Mouse (Mus musculus): Measurements from ENCODE around the gene Rbm19.

The Rbm19 gene

DNA sequence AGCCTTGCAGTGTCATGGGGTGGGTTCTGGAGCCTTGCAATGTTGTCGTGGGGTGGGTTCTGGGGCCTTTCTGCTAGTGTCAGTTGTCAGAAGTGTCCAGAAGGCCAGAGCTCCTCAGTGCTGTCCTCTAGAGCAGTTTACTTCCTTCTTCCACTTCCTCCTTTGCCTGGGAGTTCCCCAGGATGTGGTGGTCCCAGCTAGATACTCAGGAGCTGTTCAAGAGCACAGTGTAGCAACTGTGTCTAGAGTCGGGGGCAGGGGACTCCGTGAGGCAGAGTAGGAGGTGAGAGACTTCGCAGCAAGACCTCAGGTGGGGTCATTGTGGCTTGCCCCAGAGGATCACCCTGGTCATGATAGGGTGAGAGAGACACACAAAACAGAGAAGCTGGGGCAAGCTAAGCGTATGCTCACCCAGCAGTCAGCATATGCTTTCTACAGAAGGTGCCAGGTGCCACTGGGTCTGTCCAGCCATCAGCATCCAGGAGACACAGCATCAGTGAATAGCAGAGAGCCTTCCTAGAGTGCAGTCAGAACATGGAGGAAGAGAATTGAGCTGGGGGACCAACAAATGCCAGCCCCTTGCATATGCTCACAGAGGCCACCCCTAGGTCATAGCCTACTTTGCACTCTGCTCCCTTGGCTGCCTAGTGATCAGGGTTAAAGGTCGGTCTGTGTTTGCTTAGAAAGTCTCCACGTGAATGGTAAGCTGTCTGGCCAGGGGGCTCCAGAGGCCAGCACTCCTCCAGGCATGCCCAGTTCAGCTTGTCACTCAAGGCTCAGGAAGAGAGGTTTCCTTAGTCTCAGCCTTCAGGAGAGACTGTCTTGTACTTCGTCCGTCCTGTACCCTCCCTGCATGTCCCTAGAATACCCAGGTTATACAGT lies 49.0 kb downstream of the Rbm19 start:
- DNase-seq (ENCODE audit: extremely low spot score, low spot score): no peak

- DNase-seq (ENCODE audit: extremely low spot score, low spot score): no peak
Observed at GRCm38 (mm10) chr5:120167787-120168325, 51.6 kb downstream of the Rbm19 start.

DNA sequence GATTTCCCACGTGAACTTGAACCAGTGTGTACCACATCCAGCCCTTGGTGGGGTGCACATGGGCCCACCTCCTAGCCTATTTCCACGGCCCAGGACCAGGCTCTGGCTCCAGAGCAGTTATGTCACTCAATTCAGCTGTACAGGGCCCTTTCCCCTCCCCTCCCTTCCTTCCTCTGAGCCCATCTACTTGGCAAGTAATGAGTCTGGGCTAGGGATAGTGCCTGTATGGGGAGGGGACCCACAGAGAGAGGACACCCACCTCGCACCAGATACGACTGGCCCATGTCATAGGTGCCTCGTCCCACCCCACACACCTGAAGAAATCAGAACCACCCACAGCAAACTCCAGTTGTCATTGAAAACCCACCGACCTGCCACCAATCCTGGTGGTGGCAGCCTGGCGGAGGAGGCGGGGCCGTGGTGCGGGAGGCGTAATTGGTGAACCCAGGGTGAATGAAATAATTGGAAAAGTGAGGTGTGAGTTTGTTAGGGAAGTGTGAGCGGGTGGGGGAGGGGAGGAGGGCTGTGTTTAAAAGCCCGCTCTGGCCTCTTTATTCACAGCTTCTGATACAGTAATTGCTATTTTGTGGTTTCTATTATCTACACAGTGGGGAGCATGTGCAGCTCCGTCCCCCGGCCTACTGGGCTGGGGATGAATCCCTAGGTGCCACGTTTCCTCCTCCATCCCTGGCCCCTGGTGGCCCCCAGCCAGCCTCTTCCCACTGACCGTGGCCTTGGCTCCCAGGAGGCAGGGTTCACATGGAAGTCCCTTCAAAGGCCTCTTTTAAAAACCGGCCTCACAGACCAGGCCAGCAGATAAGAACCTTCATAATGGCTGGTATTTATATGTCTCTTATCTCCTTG lies 55.8 kb downstream of the Rbm19 start:
- DNase-seq (ENCODE audit: extremely low spot score, low spot score): no peak

GRCm38 (mm10) chr5:120172729-120173101 lies 56.5 kb downstream of the Rbm19 start:
- no peak for DNase-seq (ENCODE audit: extremely low spot score, low spot score)

DNA sequence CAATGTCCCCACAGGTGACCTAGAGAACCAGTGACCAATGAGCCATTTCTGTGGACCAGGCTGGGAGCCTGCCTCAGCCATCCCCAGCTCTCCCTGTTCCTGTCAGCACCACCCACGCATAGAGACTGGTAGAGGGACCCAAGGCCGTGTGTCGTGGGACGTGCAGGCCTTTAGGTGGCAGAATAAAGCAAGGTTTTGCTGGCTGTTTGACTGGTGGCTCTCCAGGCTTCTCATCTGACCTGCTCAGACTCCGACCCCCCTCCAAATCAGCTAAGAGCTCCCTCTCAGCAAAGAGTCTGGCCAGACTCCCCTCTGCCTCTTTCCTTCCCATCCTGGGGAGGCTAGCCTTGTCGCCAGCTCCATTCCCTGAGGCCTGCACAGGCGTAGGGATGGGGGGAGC lies 58.1 kb downstream of the Rbm19 start:
- no peak for DNase-seq (ENCODE audit: extremely low spot score, low spot score)

- DNase-seq (ENCODE audit: extremely low spot score, low spot score): no peak
Observed at GRCm38 (mm10) chr5:120175217-120175616, 59.0 kb downstream of the Rbm19 start.

GRCm38 (mm10) chr5:120176246-120177065 lies 60.2 kb downstream of the Rbm19 start:
- no peak for DNase-seq (ENCODE audit: extremely low spot score, low spot score)

DNA sequence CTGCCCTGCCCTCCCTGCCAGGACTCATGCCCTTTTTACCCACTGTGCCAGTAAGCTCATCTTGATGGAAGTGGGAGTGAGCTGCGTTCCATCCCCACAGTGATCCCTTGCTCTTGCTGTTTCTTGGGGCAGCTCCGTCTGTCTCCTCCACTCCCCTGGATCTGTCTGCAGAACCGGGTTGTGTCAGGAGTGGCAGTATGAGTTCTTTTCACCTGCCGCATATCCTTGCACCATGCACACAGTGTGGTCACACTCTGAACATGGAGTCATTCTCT lies 60.7 kb downstream of the Rbm19 start:
- DNase-seq (ENCODE audit: extremely low spot score, low spot score): no peak

GRCm38 (mm10) chr5:120180102-120180501 lies 63.8 kb downstream of the Rbm19 start:
- DNase-seq (ENCODE audit: extremely low spot score, low spot score): no peak

DNA sequence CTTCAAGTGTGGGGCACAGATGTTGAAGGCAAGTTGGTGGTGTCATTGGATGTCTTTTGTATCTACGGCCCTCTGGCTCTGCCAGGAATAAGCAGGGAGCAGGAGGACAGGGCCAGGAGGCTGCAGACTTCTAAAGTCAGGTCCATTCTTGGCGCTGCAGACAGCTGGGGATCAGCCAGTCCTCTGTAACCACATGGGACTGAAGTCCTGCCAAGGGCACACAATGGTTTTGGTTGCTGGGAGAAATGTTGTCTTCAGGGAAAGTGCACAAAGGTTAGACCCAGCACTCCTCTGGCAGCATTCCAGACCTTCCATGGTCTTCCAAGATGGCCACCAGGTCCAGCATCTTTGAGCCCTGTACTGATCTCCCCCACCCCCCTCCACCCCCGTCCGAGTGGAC lies 65.1 kb downstream of the Rbm19 start:
- DNase-seq (ENCODE audit: extremely low spot score, low spot score): no peak

DNA sequence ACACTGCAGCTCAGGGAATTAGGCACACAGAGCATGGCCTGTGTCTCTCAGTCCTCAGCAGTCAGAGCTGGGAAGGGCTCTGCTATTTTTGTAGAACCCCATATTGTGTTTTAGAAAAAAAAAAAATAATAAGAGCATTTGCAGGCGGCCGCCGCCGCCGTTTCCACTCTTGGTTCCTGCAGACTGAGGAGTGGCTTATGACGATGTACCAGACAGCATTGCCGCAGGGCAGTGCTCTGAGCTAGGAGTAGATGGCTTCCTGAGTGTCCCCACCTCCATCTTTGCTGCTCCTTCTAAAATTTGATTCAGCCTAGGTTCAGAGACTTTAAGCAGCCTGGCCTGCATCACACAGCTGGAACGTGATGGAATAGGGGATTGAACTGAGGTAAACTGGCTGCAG lies 67.1 kb downstream of the Rbm19 start:
- no peak for DNase-seq (ENCODE audit: extremely low spot score, low spot score)

DNA sequence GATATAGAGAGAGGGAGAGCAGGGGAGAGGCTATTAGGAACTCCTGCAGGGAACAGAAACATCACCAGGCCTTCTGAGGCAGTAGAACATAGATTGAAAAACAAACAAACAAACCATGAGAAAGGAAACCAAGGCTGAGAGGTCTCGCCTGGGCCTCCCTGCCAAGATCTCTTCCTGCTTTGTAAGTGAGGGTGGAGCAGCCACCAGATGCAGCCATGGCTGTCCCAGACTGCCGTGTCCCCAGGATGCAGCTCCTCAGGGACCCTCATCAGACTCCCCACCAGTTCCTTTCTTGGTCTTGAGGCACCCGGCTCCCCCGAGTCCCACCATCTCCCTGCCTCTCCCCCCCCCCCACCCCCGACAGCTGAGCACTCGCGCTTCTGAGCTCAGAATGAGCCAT lies 67.5 kb downstream of the Rbm19 start:
- no peak for DNase-seq (ENCODE audit: extremely low spot score, low spot score)

DNA sequence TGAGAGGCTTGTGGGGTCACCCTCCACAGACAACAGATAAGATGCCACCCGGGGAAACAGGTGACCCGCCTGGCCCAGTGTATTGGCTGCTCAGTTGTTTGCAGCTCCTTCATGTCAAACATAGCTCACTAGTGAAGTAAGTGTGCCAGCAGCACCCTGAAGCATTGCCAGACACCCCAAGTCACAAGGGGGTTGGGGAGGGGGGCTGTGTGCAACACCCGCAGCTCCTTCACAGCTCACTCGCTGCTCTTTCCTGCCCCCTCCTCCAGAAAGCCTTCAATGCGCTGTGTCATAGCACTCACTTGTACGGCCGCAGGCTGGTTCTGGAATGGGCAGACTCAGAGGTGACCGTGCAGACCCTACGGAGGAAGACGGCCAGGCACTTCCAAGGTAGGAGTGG lies 69.7 kb downstream of the Rbm19 start:
- no peak for DNase-seq (ENCODE audit: extremely low spot score, low spot score)

GRCm38 (mm10) chr5:120188541-120188940 lies 72.3 kb downstream of the Rbm19 start:
- no peak for DNase-seq (ENCODE audit: extremely low spot score, low spot score)

DNA sequence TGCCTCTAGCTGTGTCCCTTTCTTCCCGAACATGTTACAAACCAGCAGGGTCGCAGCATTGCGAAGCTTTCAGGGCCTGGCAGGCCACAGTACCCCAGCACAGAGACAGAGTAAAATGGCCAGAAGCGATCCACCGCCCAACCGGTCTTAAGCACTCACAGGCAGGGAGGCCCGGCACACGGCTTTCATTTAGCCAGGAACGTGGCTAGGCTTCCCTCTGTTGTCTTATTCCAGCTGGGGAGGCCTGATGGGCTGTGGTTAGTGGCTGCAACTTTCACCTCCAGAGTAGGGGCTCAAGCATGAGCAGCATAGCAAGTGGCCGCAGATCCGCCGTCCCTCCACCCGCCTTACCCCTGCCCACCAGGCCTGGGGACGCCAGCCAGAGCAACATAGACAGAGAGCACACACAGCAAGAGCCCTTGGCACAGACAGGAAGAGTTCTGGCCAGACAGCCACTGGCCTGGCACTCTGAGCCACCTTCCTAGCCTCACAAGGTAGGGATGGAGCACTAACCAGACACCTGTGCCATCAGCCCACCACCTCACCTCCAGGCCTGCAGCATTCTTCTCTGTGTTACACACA lies 73.8 kb downstream of the Rbm19 start:
- DNase-seq (ENCODE audit: extremely low spot score, low spot score): no peak

- DNase-seq (ENCODE audit: extremely low spot score, low spot score): no peak
Observed at GRCm38 (mm10) chr5:120191620-120192019, 75.4 kb downstream of the Rbm19 start.

GRCm38 (mm10) chr5:120194309-120194941 lies 78.2 kb downstream of the Rbm19 start:
- DNase-seq (ENCODE audit: extremely low spot score, low spot score): no peak

DNA sequence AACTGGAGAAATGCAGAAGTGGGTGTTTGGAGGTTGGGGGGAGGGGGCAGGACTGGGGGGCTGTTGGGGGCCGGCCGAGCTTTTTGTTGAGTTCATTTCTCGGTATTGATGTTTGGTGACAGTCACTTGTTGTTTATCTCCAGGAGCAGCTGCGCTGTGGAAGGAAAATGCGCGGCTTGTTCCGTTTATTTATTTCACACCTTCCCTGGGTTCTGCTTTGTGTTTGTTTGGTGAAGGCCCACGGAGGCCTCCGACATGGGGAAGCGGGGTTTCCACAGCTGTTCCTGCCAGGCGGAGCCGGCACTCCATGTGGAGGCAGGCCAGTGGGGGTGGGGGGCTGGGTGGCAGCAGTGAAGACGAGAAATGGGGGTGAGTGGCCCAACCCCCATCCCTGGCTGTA lies 78.7 kb downstream of the Rbm19 start:
- no peak for DNase-seq (ENCODE audit: extremely low spot score, low spot score)

DNA sequence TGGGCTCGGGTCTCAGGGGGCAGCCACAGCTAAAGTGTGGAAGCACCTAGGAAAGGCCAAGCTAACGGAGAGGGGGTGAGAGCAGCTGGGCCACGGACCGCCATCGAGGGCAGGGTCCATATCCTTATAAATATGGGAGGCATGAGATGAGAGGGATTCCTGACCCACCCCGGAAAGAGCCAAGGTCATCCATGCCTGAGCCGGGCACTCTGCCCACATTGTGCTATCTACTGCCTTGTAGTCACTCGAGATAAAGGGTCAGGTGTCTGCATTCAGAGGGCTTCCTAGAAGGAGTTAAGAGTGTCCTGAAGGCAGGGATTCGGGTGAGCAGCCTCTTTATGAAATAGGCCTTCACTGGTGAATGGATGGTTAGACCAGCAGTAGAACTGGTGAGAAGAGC lies 80.6 kb downstream of the Rbm19 start:
- DNase-seq (ENCODE audit: extremely low spot score, low spot score): no peak

DNA sequence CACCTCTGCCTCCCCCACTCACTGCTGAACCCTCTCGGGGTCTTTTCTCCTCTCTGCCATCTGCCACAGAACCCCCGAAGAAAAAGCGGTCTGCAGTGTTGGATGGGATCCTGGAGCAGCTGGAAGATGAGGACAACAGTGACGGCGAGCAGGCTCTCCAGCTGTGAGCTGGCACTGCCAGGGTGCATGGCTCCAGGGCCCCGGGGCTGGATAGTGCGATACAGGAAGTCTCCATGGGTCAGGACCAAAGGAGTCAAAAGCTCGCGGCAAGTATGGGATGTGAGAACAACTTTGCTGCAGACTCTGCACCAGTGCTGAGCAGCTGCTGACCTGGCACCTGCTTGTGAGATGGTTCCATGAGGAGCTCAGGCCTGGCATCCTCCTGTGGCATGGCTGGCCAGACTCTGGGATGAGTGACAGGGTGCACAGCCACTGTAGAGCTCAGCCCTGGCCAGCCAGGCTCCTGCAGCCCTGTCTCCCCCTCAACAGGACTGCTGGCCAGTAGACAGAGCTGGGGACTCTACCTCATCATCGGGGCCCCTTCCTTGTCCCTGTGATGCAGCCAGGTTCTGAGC lies 81.6 kb downstream of the Rbm19 start:
- DNase-seq (ENCODE audit: extremely low spot score, low spot score): no peak

All from neural tube, embryonic 10.5 days (tissue).